Mouse (Mus musculus): ENCODE results near the gene Myd88.

The Myd88 gene

DNA sequence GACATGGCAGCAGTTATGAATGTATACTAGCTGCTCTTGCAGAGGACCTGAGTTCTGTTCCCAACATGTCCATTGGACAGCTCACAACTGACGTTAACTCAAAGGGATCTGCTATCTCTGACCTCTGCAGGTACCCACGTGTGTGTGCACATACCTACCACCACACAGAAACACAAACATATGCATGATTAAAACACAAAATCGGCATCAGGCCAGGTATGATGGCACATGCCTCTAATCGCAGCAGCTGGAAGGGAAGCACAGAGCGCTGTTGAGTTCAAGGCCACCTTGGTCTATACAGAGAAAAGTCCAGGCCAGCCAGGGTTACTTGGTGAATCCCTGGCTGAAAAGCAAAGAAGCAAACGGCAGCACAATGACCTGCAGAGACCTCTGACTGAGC, 43.5 kb downstream of the Myd88 start:
- DNase-seq (ENCODE audit: low read depth, low spot score), result no peak

DNA sequence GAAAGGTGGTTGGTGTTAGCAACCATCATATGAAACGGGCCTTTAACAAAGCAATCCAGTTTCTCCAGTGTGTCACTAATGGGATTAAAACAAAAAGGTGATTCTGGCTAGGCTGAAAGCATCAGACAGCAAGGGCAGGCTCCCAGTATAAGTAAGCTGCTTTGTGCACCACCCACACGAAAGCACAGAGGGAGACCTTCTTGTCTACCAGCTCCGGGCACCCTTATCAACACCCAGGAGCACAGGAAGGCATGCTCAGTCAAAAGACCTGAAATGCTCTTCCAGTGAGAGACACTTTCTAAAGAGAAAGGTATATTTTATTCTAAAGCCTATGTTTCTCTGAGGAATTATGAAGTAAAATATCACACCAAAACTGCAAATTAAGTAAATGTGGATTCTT, 50.4 kb downstream of the Myd88 start:
- DNase-seq (ENCODE audit: low read depth, low spot score), result no peak

Measured in 3T3-L1 (cell line).